Mouse (Mus musculus) cerebellum, adult 2 months (tissue): ENCODE measurements around the gene Garem2. TPM values are rescaled to one million over a fixed set of nuclear protein-coding genes. Genes with fewer than 3 reads are reported as not detected.
"Not testable (repeated sequence)": the region's sequence is repeated elsewhere in the genome, so short reads cannot be mapped to it uniquely, and the experiment has no call there.

ENCODE experiments used
- DNase-seq, 2 experiments: peaks; one replicate each; pipeline ENCODE4 v3.0.0; 2021
- H3K27ac ChIP-seq: fragments of 200-500 bp; 2 replicates; pipeline ENCODE4 v1.5.1; 2012; ENCODE audit warnings: low read length, control low read depth, inconsistent platforms; ENCODE audit not compliant: insufficient read depth
- H3K27me3 ChIP-seq: fragments of 200-500 bp; 2 replicates; pipeline ENCODE4 v1.6.1; 2012; ENCODE audit warnings: inconsistent platforms, mild to moderate bottlenecking, low read length, moderate library complexity; ENCODE audit not compliant: control insufficient read depth, insufficient read depth
- H3K4me1 ChIP-seq: fragments of 200-500 bp; 2 replicates; pipeline ENCODE4 v1.6.1; 2011; ENCODE audit warnings: low read length; ENCODE audit not compliant: control insufficient read depth, insufficient read depth
- H3K4me3 ChIP-seq: fragments of 200-500 bp; replicated peaks from 2 replicates; pipeline ENCODE3; 2011; ENCODE audit warnings: mild to moderate bottlenecking, low read depth, low read length, control low read depth; ENCODE audit not compliant: insufficient read depth
- CTCF ChIP-seq: fragments of 200-500 bp; IDR thresholded peaks from 2 replicates; pipeline ENCODE4 v1.5.1; 2011; ENCODE audit warnings: low read depth, mild to moderate bottlenecking, control low read depth, low read length, moderate library complexity, borderline replicate concordance; ENCODE audit not compliant: insufficient read depth
- POLR2A ChIP-seq: fragments of 200-500 bp; IDR thresholded peaks from 2 replicates; pipeline ENCODE4 v1.6.1; 2011; ENCODE audit warnings: low read length, control low read depth, borderline replicate concordance; ENCODE audit not compliant: insufficient read depth
- WGBS: fragments of 180-500 bp; shearing (Covaris S2); methylation state at CpG from one replicate; pipeline ENCODE4 v1.1.7; 2018; 5-methylcytosine and 5-hydroxymethylcytosine counted together
- polyA plus RNA-seq: library from polyadenylated mRNA; depleted of rRNA; stranded (reverse); fragments of >200 nt; gene quantifications from 2 replicates; pipeline ENCODE4 v1.2.3, GENCODE M21; 2012; rRNA removed

Garem2 gene
- polyA plus RNA-seq = 23.7 and 25.6 TPM in 2 replicates

DNA sequence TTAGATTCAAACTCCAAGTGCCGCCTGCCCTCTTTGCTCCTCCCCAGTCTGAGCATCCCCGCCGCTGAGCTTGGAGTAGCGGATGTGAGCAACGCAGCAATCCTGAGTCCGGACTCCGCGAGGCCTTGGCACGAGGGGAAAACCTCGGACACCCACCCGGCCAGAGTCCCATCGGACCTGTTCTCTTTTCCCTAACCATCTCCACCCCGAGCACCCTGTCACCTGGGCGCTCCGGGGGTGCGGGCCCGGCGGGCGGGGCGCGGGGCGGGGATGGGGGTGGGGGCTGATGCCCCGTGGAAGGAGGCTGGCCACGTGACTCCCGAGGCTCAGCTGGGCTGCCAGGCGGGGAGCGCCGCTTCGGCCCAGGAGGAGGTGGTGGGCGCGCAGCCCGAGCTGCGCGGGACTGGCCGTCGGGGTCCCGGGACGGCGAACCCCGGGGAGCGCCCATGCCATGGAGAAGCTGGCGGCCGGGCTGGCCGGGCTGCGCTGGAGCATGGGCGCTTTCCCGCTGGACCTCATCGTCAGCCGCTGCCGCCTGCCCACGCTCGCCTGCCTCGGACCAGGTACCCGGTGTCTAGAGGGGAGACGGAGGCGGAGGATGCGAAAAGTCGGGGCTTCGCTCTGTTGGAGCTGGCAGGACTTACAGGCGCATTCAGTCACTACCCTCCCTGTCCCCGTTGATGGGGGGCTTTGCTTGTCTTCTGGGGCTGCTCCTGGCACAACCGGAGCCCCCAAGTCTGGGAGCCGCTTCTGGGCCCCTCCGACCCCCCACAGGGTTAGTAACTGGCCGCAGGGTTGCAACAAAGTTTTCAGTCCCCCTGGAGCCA is at the start of gene Garem2:
Gene Garem2 (plus strand): TSS at position 321 of the 827 bp plus-strand sequence.
- DNase-seq = no peak
- Histone ChIP-seq H3K4me1 (no peaks in the 10 kb centered on the region), H3K27ac (peak within 1 kb of the TSS; percentile 1; the same call in 1 of the 2 replicates), H3K4me3 (peak within 1 kb of the TSS; percentile 50), H3K27me3 (peaks cover 7% of the 10 kb centered on the region; the same call in 1 of the 2 replicates)
- TF ChIP-seq POLR2A (no peak), CTCF (no peak)
- under 1% methylated on average over 65 of the region's 65 CpGs for WGBS

DNA sequence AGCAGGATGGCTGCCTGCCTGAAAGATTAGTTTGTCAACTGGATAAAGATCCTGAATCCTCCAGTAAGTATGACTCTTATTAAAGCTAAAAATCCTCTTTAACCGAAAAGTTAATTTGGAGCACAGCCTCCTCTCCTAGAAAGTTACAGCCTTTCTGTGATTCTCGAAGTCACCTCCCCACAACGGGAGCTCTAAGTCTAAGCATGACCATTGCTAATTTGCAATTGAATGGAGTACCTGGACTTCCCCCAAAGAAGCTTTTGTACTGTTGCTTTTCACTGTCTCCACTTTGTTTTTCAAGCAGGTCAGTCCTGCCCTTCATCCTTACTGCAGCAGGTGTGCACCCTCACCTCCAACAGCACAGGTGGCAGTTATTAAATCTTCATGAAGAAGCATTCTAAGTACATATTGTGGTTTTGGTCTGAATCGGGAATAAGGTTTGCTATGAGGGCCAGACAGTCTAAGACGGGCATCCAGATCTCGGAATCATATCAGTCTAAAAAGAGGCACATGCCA is 46.7 kb upstream of the Garem2 start:
- TF ChIP-seq POLR2A (no peak), CTCF (no peak)
- WGBS = 60% methylated on average over 6 of the region's 6 CpGs
- no peak for DNase-seq
- no peak overlapping the region for H3K27ac ChIP-seq
- H3K4me3 ChIP-seq = no peak overlapping the region
- H3K27me3 ChIP-seq = no peaks in the 10 kb centered on the region
- no peaks in the 10 kb centered on the region for H3K4me1 ChIP-seq

DNA sequence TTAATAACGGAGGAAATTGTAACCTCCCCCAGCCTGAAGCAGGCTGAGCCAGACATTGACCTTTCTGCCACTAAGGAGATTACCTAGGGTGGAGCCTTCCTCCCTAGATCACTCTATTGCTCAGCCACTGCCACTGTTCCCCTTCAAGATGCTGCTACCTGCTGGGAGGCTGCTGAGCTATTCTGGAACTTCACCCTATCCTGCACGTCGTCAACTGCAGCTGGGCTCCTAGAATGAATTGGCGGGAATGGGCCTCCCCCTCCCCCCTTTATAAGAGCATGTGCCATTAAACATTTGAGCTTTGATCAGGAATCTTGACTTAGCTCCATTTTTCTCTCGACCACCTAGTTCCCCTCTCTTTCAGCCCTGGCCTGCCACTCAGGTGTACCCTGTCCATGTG is 45.4 kb upstream of the Garem2 start:
- H3K27ac ChIP-seq, DNase-seq, H3K4me1 ChIP-seq, H3K4me3 ChIP-seq, H3K27me3 ChIP-seq: not testable (repeated sequence)
- 65% methylated on average over 5 of the region's 5 CpGs for WGBS

DNA sequence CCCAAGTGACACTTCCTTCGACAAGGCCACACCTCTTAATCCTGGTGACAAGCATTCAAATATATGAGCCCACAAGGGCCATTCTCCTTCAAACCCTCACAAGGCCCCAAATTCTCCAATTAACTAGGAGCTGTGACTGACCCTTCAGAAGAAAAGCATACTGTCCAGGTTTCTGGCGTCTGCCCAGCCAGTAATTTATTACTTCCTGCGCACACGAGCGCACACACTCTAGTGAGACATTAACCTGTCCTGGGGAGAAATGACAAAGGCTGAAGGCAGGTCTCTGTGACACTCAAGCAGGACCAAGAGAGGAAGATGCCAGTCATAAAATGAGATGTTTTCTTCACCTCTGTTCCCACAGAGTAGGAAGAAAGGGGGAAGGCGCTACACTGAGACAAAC is 37.2 kb upstream of the Garem2 start:
- Histone ChIP-seq H3K27ac (no peak overlapping the region), H3K27me3 (no peaks in the 10 kb centered on the region), H3K4me3 (no peak overlapping the region), H3K4me1 (no peaks in the 10 kb centered on the region)
- TF ChIP-seq CTCF = no peak
- TF ChIP-seq POLR2A = no peak
- 66% methylated on average over 6 of the region's 6 CpGs for WGBS
- DNase-seq = no peak

DNA sequence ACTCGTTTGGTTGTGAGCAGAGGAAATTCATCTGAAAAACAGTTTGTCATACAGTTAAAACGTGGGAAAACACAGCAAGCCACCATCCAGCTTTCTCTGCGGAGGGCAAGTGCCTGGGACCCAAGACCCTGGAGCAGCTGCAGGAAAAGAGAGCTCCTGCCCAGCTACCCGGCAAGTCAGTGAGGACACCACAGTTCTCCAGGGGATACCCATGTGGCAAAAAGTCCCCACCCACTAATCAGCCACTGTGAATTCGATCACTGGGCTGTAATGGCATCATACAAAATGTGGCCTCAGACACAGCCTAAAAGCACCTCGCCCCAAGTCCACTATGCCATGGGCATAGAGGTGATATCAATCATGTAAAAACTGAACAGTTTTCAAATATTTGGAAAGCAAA is 33.3 kb upstream of the Garem2 start:
- no peak for TF ChIP-seq POLR2A
- TF ChIP-seq CTCF = no peak
- DNase-seq = no peak
- no peak overlapping the region for H3K27ac ChIP-seq
- 62% methylated on average over 6 of the region's 6 CpGs for WGBS
- no peaks in the 10 kb centered on the region for H3K27me3 ChIP-seq
- no peaks in the 10 kb centered on the region for H3K4me1 ChIP-seq
- no peak overlapping the region for H3K4me3 ChIP-seq

DNA sequence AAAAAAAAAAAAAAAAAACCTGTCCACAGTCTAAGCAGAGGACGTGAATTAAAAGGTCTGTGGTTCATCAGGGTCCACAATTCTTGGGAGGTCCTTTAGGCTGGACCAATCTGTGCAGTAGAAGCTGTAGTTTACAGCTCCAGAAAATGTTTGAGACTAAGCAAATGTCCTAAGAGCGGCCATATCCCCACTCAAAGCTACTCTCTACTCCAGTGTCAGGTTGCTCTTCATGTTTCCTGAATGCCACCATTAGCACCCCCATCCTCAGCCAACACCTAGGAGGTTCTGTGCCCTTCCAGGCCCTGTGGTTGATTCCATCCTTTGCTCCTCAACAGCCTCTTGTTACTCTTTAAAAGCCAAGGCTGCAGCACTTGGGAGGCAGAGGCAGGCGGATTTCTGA is 32.6 kb upstream of the Garem2 start:
- Histone ChIP-seq H3K27ac (no peak overlapping the region), H3K4me1 (no peaks in the 10 kb centered on the region), H3K27me3 (no peaks in the 10 kb centered on the region), H3K4me3 (no peak overlapping the region)
- no peak for TF ChIP-seq POLR2A
- no peak for TF ChIP-seq CTCF
- WGBS = 85% methylated on average over 3 of the region's 3 CpGs
- no peak for DNase-seq

DNA sequence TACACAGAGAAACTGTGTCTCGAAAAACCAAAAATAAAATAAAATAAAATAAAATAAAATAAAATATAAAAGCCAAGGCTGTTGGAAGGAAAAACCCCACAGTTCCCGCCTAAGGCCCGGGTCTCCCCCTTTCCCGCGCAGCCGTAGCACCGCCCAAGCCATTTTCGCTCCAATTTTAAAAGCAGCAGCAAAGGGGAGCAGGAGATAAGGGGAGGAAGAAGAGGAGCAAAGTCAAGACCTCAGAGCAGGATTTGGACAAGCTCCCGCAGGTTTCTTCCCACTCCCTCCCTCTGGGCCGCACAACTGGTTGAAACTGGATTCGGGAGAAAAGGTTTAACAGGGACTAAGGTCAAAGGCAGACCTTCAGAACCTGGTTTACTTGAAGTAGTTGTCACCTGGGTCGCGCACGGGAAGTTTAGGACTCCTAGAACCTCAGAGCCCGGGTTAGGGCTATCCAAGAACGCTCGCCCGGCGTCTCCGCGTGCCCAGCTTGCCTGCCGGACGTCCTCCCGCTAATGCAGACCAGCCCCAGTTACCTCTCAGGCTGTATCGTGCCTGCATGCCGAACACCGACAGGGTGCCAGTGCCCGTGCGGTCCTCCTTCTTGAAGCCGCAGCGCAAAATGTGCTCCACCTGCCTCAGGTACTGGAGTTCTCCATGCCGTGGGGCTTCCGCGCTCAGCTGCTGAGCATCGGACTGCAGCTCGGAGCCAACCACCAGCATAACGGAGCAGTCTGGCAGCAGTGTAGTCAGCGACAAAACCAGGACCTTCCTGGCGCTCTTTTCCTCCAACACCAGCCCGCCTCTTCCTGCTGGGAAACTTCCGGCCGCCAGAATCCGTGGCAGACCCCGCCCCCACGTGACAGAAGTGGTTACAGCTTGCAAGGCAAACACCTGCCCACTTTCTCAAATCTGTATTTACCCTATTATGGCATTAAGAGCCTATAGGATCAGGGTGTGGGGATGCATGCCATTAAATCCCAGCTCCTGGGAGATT is 31.8 kb upstream of the Garem2 start, which contains the start of gene Tyms:
Gene Tyms (minus strand): TSS at position 793 of the 997 bp plus-strand sequence.
- TF ChIP-seq CTCF (no peak), POLR2A (peak; percentile 27; the same call in 1 of the 2 replicates)
- H3K4me1 ChIP-seq = no peaks in the 10 kb centered on the region
- H3K27ac ChIP-seq = no peak within 1 kb of the TSS
- no peaks in the 10 kb centered on the region for H3K27me3 ChIP-seq
- WGBS = 9% methylated on average over 45 of the region's 45 CpGs
- peak within 1 kb of the TSS; percentile 68 for H3K4me3 ChIP-seq
- peak; percentile 65 to 67 for DNase-seq
